Mouse (Mus musculus): ENCODE data around the gene Cds1.
"Not testable (repeated sequence)": the region's sequence is repeated elsewhere in the genome, so short reads cannot be mapped to it uniquely, and the experiment has no call there.

The Cds1 gene

DNA sequence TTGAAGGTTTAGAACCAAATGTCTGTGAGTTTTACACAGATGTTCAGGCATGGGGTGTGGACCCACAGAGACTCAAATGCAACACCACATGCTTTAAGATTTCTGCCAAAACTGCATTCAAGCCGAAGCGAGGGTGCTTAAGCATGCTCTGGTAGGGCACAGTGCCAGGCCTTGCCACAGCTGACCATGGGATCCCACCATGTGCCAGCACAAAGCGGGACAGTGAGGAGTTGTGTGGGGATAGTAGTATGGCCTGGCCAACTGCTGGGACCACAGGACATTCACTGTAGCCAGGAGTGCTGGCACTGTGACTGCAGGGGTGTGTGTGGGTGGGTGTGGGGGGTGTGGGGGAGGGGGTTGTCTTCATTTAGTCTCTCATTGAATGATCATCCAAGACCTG, 64.0 kb downstream of the Cds1 start:
- no peak for DNase-seq (ENCODE audit: low spot score)

DNA sequence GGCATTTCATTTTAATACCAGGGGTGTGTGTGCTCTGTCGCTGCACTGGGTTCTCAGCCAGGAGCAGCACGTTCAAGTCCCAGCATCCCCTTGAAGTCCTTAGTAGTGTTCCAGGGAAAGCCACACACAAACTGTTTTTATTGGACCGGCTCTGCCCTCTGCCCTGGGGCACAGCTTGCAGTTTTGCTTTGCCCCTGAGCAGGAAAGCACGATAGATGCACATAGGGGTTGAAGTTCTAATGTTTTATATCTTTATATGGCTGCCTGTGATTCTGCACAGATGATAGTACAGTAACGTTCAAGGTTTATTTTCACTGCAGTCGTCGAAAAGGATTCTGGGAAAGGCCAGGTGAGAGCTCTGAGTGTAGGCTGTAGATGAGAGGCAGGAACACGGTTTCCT, 65.2 kb downstream of the Cds1 start:
- no peak for DNase-seq (ENCODE audit: low spot score)

GRCm38 (mm10) chr5:101832042-101832441, 67.1 kb downstream of the Cds1 start:
- DNase-seq (ENCODE audit: low spot score) = no peak

DNA sequence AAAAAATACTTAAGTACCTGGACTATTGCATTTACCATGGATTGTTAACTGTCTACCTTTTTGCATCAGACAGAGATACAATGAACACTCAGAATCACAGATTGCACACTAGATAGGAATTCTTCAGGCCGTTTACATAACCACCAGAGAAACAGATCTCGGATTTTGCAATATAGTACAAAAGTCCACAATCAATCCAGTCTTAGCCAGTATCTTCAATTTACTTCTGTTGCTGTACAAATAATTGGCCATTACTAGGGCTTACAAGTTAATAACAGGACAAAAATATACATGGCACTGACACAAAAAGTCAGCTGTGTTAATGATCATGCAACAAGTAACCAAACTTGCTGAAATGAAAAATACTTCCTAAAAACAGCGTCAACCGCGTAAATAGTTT, 68.1 kb downstream of the Cds1 start:
- no peak for DNase-seq (ENCODE audit: low spot score)

- no peak for DNase-seq (ENCODE audit: low spot score)
Observed at GRCm38 (mm10) chr5:101833875-101834274, 68.9 kb downstream of the Cds1 start.

DNA sequence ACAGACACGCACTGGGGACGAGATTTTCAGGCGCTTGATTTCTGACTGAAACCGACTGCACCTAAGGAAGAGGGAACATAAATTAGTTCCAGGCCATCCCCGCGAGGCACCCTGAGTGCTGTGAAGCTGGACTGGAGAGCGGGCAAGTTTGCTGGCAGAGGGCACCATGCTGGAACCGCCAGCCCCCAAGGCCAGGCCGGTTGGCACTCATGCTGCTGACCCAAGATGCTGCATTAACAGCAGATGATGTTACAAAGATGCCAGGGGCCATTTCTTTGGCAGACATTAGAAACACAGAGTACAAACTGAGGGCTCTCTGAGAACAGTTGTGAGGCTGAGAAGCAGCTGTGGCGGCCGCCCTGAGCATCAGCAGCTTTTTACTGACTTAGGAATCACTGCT, 71.3 kb downstream of the Cds1 start:
- no peak for DNase-seq (ENCODE audit: low spot score)

GRCm38 (mm10) chr5:101837605-101838004, 72.7 kb downstream of the Cds1 start:
- not testable (repeated sequence) for DNase-seq (ENCODE audit: low spot score)

GRCm38 (mm10) chr5:101840476-101840875, 75.5 kb downstream of the Cds1 start:
- DNase-seq (ENCODE audit: low spot score) = no peak

DNA sequence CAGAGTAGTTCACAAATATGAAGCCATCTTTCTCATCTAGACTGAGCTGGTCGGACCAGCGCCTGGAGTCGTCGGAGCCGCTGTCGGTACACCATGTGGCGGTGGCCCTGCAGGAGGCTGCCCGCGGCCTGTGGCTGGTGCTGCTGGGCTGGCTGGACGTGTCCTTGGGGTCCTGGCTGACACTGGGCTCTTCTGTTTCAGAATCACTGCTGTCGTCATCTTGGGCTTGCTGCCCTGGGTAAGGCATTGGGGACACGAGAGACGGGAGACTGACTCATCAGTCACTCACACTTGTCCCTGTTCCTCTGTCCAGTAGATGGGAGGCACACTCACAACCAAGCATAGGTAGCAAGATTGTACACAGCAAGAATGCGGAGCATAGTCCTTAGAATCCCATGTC, 80.1 kb downstream of the Cds1 start:
- no peak for DNase-seq (ENCODE audit: low spot score)

DNA sequence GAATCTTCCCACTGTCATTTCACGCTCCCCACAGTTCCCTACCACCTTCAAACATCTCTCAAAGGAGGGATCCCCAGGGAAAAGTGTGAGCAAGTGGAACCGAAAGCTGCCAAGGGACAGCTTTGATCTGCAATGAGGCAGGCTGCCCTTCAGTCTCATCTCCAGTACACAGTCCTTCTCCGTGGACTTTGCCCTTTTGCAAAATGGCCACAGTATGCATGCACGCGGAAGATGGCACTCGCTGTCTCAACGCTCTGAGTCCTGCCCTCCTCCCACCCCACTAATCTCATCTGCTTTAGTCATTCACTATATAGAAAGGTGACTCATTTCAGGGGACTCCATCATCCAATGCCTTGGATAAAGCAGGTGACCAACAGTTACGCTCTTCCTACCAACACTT, 81.0 kb downstream of the Cds1 start:
- DNase-seq (ENCODE audit: low spot score) = no peak

DNA sequence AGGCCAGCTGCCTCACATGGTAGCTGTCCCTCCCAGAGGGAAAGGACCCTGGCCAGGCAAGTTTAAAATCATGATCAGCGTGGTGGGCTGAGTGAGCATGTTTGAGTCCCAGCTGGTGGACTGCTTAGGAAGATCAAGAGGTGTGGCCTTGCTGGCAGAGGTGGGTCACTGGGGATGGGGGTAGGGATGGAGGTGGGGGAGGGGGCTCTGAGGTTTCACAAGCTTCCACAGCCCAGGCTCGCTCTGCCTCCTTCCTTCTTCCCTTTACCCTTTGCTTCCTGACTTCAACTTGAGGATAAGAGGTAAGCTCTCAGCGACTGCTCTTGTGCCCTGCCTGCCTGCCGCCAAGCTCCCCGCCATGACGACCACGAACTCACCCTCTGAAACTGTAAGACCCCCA, 82.4 kb downstream of the Cds1 start:
- no peak for DNase-seq (ENCODE audit: low spot score)

DNA sequence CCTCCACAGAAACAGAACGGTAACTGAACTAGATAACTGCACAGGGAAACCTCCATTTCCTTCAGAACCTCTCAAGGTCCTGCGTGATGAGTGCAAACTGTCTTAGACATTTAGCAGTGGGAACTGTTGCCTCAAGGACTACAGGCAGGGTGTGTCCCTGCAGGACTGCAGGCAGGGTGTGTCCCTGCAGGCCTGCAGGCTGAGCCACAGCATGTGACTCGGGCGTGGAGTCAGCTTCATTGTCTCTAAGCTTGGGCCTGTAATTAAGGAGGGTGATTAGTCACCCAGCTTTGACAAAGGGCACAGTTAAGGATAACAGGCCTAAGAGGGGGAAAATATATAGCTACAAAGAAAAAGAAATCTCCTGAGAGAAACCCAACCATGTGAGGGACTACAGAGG, 82.8 kb downstream of the Cds1 start:
- DNase-seq (ENCODE audit: low spot score) = no peak

GRCm38 (mm10) chr5:101851133-101851532, 86.2 kb downstream of the Cds1 start:
- DNase-seq (ENCODE audit: low spot score) = no peak

DNA sequence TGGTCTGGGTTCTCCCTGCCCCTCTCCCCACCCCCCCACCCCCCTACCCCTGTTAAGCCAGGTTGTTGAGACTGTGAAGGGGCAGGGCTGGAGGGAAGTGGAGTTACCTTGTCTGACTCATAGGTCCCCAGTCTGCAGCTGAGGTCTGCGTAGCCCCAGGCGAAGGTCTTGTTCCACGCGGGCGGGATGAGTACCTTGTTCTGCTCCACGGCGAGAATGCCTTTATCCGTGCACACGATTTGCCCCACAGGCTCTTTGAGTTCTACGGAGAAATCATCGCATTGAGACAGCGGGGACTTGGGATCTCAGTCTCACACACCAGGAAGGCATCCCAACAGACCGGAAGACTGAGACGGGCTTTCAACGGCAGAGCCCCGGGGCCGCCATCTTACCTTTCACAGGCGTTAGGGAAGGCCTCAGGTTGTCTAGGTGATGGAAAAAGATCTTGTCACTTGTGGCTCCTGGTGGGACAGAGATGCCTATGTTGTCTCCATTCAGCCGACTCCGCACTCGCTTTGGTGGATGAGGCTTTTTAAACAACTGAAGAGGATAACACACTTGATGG, 87.3 kb downstream of the Cds1 start:
- no peak for DNase-seq (ENCODE audit: low spot score)

DNA sequence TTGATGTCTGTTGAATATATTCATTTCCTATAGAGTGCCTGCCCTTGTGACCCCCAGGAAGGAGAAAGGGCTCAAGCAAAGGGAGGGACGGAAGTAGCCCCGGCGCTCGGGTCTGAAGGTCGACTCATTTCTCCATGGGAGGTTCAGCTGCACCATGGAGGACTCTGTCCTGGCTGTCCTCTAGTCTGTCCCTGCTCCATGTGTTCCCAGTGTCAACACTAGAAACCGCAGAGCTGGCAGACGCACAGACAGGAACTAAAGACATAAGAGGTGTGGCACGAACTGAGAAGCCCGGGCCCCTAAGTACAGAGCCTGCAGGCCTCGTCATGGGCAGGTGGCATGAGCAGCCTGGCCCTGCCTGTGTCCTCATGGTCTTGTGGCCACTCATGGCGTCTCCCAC, 89.2 kb downstream of the Cds1 start:
- no peak for DNase-seq (ENCODE audit: low spot score)

DNA sequence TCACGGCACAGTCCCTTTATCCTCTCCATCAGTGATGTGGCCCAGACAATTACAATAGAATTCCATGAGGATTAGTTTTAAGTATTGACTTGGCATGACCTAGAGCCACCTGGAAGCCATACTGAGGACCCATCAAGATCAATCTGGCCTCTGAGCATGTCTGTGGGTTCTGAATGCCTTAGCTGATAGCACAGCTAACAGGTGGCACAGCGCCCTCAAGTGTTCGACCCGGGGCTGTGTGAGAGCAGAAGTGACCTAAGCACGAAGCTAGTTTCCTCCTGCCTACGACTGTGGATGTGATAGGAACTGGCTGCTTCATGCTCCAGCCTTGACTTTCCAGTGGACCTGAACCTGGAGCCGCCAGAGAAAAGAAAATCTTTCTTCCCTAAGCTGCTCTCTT, 89.7 kb downstream of the Cds1 start:
- no peak for DNase-seq (ENCODE audit: low spot score)

- DNase-seq (ENCODE audit: low spot score) = no peak
Observed at GRCm38 (mm10) chr5:101855475-101855874, 90.5 kb downstream of the Cds1 start.

DNA sequence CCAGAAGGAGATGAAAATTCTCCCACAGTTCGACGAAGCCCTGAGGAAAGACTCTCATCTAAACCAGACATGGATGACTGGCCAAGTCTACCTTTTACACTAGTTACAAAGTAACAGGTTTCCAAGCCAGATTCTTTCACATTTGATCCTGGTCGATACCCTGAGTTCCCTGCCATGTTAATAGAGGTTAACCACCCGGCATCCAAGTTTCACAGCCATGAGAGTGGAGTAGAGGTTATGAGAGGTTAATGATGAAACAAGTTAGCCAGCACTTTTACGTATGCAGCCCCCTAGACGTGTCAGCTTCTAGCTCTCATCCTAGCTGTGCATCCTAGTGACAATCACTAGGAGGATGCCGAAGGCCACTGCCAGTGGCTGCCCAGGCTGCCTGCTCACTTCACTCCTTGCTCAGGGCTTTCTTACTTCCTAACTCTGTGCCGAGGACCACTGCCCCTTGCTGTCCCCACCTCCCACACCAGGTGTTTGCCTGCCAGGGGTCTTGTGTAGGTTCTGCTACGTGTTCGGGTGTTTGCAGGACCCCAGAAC, 94.0 kb downstream of the Cds1 start:
- no peak for DNase-seq (ENCODE audit: low spot score)

GRCm38 (mm10) chr5:101861786-101862571, 97.0 kb downstream of the Cds1 start:
- DNase-seq (ENCODE audit: low spot score) = no peak

- no peak for DNase-seq (ENCODE audit: low spot score)
Observed at GRCm38 (mm10) chr5:101862651-101863050, 97.7 kb downstream of the Cds1 start.

GRCm38 (mm10) chr5:101863946-101864345, 99.0 kb downstream of the Cds1 start:
- no peak for DNase-seq (ENCODE audit: low spot score)

- DNase-seq (ENCODE audit: low spot score) = no peak
Observed at GRCm38 (mm10) chr5:101866722-101867121, 101.8 kb downstream of the Cds1 start.
